Mouse (Mus musculus): ENCODE data around the gene Ppm1d.

The Ppm1d gene

DNA sequence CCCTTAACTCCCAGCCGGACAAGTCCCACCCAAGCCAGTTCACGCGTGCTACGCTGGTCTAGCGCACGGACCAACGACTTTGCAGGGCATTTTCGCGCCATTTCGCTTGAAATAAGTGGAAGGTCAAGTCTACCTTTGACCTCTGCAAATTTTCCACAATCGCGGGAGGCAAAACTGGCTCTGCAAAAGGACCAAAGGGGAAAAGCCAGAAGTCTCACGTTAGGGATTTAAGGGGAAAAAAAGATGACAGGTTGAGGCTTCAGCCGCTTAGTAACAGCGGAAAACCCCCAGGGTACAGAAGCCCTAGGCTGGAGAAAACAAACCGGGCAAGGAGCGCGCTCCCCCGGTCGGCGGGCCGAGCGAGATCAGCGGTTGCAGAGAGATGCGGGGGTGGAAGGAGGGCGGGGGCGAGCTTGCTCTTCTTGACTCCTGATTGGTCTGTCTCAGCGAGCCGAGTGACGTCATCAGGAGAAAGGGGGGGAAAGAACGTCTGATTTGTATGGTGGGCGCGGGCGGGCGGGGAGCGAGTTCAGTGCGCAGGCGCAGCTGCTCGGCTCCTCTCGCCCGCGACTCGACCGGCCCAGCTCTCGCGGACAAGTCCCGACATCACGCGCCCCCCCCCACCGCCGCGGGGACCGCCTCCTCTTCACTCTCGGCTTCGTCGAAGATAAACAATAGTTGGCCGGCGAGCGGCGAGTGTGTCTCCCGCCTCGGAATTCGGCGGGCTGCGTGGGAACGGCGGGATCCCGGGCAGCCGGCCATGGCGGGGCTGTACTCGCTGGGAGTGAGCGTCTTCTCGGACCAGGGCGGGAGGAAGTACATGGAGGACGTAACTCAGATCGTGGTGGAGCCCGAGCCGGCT is at the start of gene Ppm1d:
TSS of gene Ppm1d (plus strand) at position 532 of the 862 bp plus-strand sequence.
- DNase-seq (ENCODE audit: low spot score in 2 of 2): peak; percentile 97

DNA sequence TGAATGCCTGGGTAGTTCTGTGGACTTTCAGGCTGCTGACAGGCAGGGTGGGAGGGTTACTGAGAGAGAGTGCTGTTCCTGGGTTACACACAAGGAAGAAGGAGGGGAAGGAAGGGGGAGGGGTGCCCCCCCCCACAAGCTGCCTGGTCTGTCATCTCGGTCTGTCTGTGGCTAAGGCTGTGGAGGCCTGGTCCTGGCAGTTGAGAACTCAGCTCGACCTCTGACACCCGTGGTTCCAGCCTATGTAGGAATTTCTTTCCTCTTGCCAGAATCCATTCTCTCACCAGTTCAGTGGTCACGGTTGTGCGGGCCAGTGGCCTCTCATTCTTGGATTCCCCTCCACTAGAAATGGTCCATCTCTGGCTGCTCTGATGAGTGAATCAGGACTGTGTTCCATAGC is 46.4 kb upstream of the Ppm1d start:
- DNase-seq (ENCODE audit: low spot score in 2 of 2): no peak

DNA sequence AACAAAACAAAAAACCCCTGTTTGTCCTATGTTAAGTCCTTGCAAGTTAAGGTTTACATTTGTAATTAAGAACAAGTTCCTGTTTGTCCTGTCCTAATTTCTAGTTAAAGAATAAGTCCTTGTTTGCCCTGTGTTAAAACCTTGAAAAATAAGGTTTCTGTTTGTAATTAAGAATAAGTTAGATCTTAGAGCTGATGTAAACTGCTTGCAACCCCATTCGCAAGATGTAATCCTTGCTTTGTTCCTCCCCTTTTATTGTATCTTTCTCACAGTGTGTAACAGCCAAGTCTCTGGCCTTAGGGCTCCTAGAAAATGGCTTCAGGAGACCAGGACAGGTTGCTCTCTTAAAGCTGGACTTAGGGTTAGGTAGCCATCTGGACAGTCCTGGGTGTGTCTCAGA is 43.7 kb upstream of the Ppm1d start:
- DNase-seq (ENCODE audit: low spot score in 2 of 2): no peak

DNA sequence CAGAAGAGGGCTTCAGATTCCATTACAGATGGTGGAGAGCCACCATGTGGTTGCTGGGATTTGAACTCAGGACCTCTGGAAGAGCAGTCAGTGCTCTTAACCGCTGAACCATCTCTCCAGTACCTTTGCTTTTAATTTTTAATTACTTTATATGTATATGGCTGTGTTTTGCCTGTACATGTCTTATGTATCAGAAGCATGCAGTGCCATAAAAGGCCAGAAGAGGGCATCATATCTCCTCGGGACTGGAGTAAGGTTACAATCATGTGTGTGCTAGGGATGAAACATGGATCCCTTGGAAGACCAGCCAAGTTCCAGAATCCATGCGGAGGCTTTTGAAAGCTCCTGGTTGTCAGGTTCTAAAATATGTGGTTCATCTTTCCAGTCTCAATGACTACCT is 40.4 kb upstream of the Ppm1d start:
- DNase-seq (ENCODE audit: low spot score in 2 of 2): peak; percentile 38 to 65

DNA sequence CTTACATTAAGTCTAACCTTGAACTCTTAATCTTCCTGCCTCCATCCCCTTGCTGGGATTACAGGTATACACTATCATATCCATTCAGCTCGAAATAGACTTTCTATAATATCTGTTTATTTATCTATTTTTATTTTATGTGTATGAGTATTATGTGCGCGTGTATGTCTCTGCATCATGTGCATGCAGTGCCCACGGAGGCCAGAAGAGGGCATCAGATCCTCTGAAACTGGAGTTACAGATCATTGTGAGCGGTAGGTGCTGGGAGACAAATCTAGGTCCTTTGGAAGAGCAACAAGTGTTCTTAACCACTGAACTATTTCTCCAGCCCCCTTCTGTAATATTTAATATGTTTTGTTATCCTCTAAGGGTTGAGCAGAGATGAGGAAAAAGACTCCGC is 37.7 kb upstream of the Ppm1d start:
- peak in 1 of 2 experiments; percentile 7 for DNase-seq (ENCODE audit: low spot score in 2 of 2)

DNA sequence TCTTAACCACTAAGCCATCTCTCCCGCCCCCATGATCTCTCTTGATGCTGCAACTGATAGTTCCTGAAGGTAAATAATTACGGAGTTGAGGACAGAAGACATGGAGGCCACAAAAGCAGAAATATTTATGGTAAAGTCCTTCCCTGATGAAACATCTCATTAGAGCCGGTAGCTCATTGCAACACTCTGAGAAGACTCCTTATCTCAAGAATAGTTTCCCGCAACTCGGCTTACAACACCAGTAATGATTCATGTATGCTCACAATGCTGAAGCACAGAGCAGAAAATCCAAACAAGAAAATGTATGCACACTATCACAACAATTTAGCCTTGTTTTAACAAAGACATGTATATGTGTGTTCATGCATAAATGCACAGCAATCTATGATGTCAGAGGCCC is 35.9 kb upstream of the Ppm1d start:
- DNase-seq (ENCODE audit: low spot score in 2 of 2): no peak

DNA sequence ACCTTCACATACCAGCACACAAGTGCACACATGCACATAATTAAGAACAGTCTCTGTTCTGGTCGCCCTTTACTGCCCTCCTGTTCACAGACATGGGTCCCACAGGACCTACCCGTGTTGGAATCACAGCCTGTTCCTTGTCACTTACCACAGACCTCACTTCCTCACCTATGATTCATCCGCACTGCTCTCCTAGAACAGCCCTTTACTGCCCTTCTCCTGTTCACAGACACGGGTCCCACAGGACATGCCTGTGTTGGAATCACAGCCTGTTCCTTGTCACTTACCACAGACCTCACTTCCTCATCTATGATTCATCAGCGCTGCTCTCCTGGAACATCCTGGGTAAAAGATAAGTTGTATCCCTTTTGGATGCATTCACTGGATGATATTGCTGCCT is 33.4 kb upstream of the Ppm1d start:
- DNase-seq (ENCODE audit: low spot score in 2 of 2): no peak

DNA sequence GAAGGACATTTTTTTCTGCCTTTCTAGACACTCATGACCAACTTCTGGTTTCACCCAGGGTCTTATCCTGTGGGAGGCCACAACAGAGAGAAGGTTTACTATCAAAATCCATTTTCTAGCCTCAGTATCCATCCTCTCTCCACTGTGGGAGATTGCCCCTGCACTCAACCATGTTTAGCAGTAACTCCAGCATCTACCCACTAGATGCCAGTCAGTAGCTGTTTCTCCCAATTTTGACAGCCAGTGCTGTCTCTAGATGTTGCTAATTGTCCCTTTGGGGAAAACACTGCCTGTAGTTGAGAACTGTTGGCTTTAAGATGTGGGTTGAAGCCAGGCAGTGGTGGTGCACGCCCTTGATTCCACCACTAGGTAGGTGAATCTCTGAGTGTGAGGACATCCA is 32.9 kb upstream of the Ppm1d start:
- no peak for DNase-seq (ENCODE audit: low spot score in 2 of 2)

DNA sequence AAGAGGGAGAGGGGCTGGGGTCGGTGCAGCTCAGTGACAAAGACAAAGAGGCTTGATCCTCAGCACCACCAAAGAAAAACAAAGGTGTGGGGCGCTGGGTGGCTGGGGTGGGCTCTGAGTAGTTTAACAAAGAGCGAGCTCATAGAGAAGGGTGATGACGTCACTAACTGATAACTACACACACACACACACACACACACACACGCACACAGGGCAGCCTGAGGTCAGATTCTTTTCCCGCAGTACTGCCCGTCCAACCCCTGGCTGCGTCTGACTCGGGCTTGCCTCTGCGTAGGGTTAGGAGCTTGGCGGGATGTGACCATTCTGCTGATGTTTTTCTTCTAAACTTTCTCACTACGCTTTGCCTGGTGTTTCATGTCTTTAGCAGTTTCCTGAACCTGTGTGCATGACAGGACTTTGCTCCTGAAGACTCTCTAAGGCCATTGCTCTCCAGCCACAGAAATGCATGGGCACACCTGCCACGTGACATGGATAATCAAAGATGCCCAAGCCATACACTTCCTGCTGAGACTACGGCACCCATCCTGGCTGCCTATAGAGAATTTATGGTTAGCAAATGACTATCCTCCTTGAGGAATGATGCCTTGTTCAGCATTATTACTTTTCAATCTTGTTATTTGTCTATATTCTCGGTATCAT is 29.7 kb upstream of the Ppm1d start:
- no peak for DNase-seq (ENCODE audit: low spot score in 2 of 2)

DNA sequence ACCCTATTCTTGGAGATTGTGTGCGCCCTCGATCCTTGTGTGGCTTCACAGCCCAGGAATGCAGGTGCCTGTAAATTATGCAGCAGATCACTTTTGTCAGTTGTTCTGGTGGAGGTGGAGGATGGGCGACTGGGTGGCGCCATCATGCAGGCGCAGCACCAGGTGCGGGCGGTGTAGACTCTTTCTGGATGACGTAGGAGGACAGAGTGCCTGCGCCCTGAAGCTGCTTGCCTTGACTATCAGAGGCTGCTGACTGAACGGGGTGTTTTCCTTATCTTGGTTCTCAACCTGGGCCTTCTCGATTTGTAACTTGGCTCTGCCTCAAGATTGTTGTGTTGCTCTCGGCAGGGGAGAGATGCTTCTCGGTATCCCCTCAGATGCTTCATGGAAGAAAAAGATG is 13.1 kb upstream of the Ppm1d start:
- DNase-seq (ENCODE audit: low spot score in 2 of 2): no peak

DNA sequence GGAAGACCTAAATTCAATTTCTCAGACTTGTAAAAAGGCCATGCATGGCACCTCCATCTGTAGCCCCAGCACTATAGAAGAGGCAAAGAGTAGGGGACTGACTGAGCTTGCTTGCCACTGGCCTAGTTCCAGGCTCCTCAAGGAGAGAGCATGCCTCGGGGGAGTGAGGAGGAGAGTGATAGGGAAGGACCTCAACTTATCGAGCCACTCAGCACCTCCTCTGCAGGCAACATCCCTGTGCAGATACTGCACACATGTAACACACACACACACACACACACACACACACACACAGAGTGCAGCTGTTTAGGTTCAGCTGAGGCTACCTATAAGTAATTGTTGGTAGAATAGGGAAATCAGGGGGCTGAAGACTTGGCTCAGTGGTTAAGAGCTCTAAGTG is 11.2 kb upstream of the Ppm1d start:
- DNase-seq (ENCODE audit: low spot score in 2 of 2): no peak

DNA sequence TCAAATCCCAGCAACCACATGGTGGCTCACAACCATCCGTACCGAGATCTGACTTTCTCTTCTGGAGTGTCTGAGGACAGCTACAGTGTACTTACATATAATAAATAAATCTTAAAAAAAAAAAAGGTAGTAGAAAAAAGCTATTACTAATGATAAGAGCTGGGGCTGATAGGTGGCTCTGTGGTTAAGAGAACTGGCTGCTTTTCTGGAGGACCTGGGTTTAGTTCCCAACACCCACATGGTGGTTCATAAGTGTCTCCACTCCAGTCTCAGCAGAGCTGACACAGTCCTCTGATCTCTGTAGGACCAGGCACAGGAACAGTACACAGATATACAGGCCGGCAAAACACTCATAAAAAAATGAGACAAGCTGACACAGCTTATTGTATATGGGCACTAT is 9.9 kb upstream of the Ppm1d start:
- no peak for DNase-seq (ENCODE audit: low spot score in 2 of 2)

DNA sequence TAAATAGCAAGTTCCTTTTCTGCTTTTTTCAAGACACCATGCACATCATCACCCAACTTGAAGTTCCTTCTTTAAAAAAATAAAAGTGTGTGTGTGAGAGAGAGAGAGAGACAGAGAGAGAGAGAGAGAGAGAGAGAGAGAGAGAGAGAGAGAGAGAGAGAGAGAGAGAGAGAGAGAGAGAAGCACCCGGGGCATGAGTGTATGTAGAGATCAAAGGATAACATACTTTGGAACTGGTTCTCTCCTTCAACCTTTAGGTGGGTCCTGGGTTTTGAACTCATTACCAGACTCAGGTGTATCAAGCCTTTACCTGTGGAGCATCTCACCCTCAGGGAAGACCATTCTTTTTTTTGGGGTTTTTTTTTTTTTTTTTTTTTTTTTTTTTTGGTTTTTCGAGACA is 9.2 kb upstream of the Ppm1d start:
- no peak for DNase-seq (ENCODE audit: low spot score in 2 of 2)

DNA sequence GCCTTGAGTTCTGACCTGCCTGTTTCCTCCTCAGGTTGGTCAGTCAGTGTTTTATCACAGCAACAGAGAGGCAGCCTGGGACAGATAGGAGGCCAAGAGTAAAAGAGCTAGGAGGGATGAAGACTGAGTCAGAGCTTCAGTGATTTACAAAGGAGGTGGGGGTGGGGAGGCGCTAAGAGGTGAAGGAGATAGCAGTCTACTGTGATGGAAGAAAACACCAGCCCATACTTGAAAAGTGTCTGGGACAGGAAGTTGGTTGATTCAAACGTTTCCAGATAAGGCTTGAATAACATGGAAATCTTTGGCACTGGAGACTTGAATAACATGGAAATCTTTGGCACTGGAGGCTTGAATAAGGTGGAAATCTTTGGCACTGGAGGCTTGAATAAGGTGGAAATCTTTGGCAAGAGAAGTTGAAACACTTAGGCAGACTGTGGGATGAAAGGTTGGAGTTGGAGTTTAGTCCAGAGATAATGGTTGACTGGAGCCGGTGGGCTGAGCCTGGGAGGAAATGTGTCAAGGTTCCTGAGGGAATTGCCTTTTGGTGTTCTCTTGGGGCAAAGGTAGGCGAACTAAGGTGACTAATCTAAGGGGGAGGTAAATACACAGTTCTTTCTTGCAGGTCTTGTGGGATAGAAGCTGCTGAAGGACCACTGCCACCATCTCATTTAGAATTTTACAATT is 4.3 kb upstream of the Ppm1d start:
- DNase-seq (ENCODE audit: low spot score in 2 of 2): no peak

DNA sequence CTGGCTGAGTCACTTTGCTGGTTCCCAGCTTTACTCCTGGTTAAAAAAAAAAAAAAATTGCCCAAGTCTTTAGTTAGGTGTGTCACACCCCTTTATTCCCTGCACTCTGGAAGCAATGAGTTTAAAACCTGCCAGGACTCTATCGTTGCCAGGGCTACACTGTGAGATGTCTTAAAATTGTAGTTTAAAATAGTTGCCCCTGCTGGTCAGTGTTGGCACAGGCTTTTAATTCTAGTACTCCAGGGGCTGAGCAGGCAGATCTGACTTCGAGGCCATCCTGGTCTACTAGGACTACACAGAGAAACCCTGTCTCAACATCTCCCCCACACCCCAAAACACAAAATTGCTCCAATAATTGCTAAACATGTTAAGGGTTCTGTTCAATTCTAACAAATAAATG is 2.2 kb upstream of the Ppm1d start:
- peak; percentile 10 to 21 for DNase-seq (ENCODE audit: low spot score in 2 of 2)

DNA sequence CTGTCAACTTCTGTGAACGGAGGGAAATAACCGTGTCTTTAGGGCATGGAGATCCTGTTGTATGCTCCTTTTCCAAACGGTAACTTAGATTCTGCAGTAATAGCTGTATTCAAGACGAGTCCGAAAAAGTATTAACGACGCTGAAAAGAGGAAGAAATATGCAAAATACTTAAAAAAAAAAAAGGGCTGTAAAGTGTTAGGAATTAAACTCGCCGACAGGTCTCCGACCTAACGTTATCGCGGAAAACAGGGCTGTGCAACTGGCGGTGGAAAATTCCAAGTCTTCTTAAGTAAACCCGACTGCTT is 684 bp upstream of the Ppm1d start:
- DNase-seq (ENCODE audit: low spot score in 2 of 2): no peak

DNA sequence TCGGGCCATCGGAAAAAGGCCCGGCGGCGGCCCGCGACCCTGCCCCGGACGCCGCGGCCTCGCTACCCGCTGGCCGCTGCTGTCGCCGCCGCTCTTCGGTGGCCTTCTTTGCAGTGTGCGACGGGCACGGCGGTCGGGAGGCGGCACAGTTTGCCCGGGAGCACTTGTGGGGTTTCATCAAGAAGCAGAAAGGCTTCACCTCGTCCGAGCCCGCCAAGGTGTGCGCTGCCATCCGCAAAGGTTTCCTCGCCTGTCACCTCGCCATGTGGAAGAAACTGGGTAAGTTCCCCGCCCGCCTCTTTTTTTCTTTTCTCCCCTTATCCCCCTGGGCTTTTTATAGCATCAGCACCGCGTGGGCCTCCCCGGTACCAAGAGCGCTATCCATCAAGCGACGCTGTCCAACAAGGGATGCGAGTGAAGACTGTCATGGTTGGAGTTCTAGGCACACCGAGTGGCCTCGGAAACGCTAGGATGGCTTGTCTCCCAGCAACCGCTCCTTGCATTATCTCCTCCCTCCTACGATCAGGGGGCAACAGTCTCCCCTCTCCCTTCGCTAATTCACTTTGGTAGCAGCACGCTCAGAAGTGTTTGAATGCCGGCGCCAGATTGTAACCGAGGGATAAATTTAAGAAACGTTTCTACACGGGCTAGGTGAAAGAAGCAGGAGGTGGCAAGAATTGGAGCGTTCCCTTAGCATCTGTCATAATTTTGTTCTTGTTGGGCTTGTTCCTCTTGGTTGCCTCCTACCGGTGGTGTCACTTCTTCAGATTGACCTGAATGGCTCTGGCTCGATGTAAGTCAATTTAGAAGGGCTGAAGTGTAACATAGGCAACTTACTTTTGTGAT is 824 bp downstream of the Ppm1d start:
- peak; percentile 45 to 54 for DNase-seq (ENCODE audit: low spot score in 2 of 2)

DNA sequence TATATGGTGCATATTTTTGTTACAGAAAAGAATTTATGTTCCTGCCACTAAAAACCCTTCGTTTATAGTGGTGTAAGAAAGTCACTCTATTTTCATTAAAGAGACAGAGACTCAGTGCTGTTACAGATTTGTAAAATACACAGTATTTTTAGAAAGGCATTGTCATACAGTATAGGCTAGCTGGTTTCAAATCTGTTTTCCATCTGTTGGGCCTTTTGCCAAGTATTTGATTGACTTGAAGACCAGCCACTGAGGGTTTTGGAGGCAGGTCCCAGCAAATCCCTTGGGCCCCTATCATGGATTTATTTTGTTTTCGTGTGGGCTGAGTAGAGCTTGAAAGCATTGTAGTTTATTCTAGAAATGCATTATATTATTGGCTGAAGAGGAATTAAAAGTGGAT is 1.8 kb downstream of the Ppm1d start:
- DNase-seq (ENCODE audit: low spot score in 2 of 2): peak in 1 of 2 experiments; percentile 38

DNA sequence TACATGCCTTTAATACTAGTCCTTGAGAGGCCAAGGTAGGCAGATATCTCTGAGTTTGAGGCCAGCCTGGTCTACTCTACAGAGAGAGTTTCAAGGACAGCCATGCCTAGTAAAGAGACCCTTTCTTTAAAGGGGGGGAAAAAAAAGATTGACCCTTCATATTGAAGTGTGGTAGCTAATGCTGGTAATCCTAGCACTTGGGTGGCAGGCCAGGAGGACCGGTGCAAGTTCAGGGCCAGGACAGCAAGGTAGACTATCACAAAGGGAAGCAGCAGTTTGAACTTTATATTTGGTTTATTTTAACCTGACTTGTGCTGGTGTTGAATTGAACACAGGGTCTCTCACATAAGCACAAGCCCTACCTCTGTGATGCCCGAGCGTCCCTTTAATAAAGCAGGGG is 2.3 kb downstream of the Ppm1d start:
- DNase-seq (ENCODE audit: low spot score in 2 of 2): no peak

DNA sequence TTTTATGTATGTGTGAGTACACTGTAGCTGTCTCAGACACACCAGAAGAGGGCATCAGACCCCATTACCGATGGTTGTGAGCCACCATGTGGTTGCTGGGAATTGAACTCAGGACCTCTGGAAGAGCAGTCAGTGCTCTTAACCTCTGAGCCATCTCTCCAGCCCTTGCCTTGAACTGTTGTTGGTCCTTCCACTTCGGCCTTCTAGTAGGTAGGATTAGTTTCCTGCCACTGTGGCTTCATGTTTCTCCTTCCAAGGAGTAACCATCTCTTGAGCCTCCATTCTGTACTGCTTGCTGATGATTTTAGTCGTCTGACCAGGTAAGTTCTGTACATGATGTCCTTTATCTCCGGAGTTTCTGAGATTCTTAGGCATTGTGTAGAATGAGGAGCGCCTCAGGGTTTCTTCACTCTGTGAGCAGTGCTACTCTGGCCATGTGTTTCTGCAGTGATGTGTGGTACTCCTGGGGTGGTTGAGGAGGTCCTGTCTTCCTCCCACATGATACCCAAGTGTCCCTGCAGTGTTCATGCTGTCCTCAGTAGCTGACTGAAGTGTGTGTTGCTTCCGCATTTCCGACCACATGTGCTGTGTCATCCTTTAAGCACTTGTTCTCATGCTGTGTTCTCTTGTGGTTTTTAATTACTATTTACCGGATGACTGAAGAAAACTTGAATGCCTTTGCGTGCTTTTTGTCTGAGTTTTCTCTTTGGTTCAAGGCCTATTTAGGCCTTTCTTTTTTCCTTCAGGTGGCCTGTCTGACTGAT is 12.7 kb downstream of the Ppm1d start:
- DNase-seq (ENCODE audit: low spot score in 2 of 2): peak; percentile 38 to 40

DNA sequence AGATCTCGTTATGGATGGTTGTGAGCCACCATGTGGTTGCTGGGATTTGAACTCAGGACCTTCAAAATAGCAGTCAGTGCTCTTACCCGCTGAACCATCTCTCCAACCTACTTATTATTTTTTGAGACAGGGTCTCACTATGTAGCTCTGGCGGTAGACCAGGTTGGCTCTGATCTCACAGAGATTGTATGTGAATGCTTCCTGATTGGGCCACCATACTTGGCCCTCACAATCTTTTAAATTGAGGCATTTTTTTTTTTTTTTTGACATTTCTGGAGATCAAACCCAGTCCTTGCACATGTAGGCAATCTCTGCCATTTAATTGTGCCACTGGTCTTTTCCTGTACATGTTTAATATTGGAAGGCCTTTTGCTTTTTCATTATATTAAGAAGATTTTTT is 17.7 kb downstream of the Ppm1d start:
- no peak for DNase-seq (ENCODE audit: low spot score in 2 of 2)
